Mouse (Mus musculus) ES-Bruce4 (cell line): ENCODE data around the gene Olfr1214. TPM values are rescaled to one million over a fixed set of nuclear protein-coding genes. Genes with fewer than 3 reads are reported as not detected.

Experiments
- H3K27ac ChIP-seq: 2 replicates; pipeline ENCODE4 v1.5.1; 2012; ENCODE audit warnings: low read length, inconsistent platforms; ENCODE audit not compliant: insufficient read depth
- H3K27me3 ChIP-seq: 2 replicates; pipeline ENCODE4 v1.6.1; 2012; ENCODE audit warnings: mild to moderate bottlenecking, low read length, inconsistent platforms; ENCODE audit not compliant: control insufficient read depth, poor library complexity, insufficient read depth, severe bottlenecking
- H3K36me3 ChIP-seq: 2 replicates; pipeline ENCODE4 v1.6.1; 2012; ENCODE audit warnings: inconsistent platforms, mild to moderate bottlenecking, low read length, moderate library complexity; ENCODE audit not compliant: control insufficient read depth, poor library complexity, insufficient read depth, severe bottlenecking
- H3K4me1 ChIP-seq: one replicate; pipeline ENCODE4 v1.8.1; 2011; ENCODE audit warnings: low read length; ENCODE audit not compliant: control insufficient read depth, insufficient read depth
- H3K4me3 ChIP-seq: 2 replicates; pipeline ENCODE4 v1.5.1; 2011; ENCODE audit warnings: low read depth, mild to moderate bottlenecking, low read length
- H3K9ac ChIP-seq: 2 replicates; pipeline ENCODE4 v1.6.1; 2012; ENCODE audit warnings: low read depth, mild to moderate bottlenecking, inconsistent platforms; ENCODE audit not compliant: poor library complexity, severe bottlenecking
- H3K9me3 ChIP-seq: replicated peaks from 2 replicates; pipeline ENCODE4 v1.6.1; 2012; ENCODE audit warnings: mild to moderate bottlenecking, low read length, inconsistent platforms; ENCODE audit not compliant: control insufficient read depth, poor library complexity, insufficient read depth, severe bottlenecking
- CTCF ChIP-seq: IDR thresholded peaks from one replicate; pipeline ENCODE4 v1.8.1; 2011; ENCODE audit warnings: low read depth, low read length
- EP300 ChIP-seq: IDR thresholded peaks from 2 replicates; pipeline ENCODE4 v1.6.1; 2011; ENCODE audit warnings: low read depth, low read length; ENCODE audit not compliant: insufficient read depth
- POLR2A ChIP-seq: IDR thresholded peaks from one replicate; pipeline ENCODE4 v1.8.1; 2011; ENCODE audit warnings: low read length; ENCODE audit not compliant: insufficient read depth
- polyA plus RNA-seq: library from polyadenylated mRNA; stranded (reverse); fragments of >200 nt; gene quantifications from 2 replicates; pipeline ENCODE4 v1.2.4, GENCODE M21; 2011; ENCODE audit warnings: low read depth; ENCODE audit not compliant: missing spikeins, insufficient read depth, insufficient read length

The Olfr1214 gene
- polyA plus RNA-seq, 1 experiment = not detected

GRCm38 (mm10) chr2:88953669-88954068 lies 38.8 kb downstream of the Olfr1214 start, which contains the start of gene Olfr1212:
TSS of gene Olfr1212 (plus strand) at chr2:88953969.
- H3K27me3 ChIP-seq = no peaks in the 10 kb centered on the region
- no peaks in the 10 kb centered on the region for H3K4me1 ChIP-seq
- no peak within 1 kb of the TSS for H3K4me3 ChIP-seq
- H3K9ac ChIP-seq = no peak within 1 kb of the TSS
- no peaks in the 10 kb centered on the region for H3K36me3 ChIP-seq
- H3K27ac ChIP-seq = no peak within 1 kb of the TSS
- TF ChIP-seq POLR2A (no peak), EP300 (no peak), CTCF (no peak)
- no peaks in the 10 kb centered on the region for H3K9me3 ChIP-seq

DNA sequence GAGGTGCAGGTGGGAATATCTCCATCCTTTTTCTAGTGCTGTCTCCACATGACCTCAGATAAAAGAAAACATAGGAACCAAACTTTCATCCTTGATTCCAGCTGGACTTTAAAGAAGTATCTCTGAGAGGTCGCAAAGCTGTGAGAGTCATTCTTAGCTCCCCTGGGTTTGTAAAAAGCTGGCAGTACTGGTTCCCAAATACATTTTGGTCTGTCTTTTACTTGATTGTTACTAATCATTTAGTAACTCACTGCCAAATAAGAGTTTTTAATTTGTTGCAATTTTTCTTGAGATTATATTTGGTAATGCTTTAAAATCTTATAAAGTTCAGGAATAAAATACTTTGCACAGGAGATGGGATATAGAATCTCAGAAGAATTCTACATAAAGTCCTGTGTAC lies 54.4 kb downstream of the Olfr1214 start, which contains the start of gene Olfr1211:
Olfr1211 (minus strand) TSS at position 101 of the 400 bp plus-strand sequence.
- no peak within 1 kb of the TSS for H3K9ac ChIP-seq
- H3K9me3 ChIP-seq = no peaks in the 10 kb centered on the region
- H3K27me3 ChIP-seq = no peaks in the 10 kb centered on the region
- H3K4me3 ChIP-seq = no peak within 1 kb of the TSS
- no peaks in the 10 kb centered on the region for H3K4me1 ChIP-seq
- no peak within 1 kb of the TSS for H3K27ac ChIP-seq
- no peaks in the 10 kb centered on the region for H3K36me3 ChIP-seq
- TF ChIP-seq POLR2A (no peak), CTCF (no peak), EP300 (no peak)

Other genes with a start within 250 kb of the Olfr1214 start
- 0.25 and 0.43 TPM in 2 replicates for gene Olfr1198, start 241.3 kb downstream of the Olfr1214 start, polyA plus RNA-seq
- gene Olfr1199, start 232.2 kb downstream of the Olfr1214 start, polyA plus RNA-seq = 0.52 TPM in 1 of 2 replicates, not detected in the other
- gene Olfr1200, start 222.2 kb downstream of the Olfr1214 start, polyA plus RNA-seq = not detected in 2 replicates
- not detected in 2 replicates for gene Olfr1201, start 199.6 kb downstream of the Olfr1214 start, polyA plus RNA-seq
- not detected in 2 replicates for gene Olfr1202, start 178.2 kb downstream of the Olfr1214 start, polyA plus RNA-seq
- not detected in 2 replicates for gene Olfr1205, start 162.9 kb downstream of the Olfr1214 start, polyA plus RNA-seq
- gene Olfr1204, start 143.4 kb downstream of the Olfr1214 start, polyA plus RNA-seq = not detected in 2 replicates
- not detected in 2 replicates for gene Olfr1206, start 129.4 kb downstream of the Olfr1214 start, polyA plus RNA-seq
- not detected in 2 replicates for gene Olfr1208, start 90.3 kb downstream of the Olfr1214 start, polyA plus RNA-seq
- gene Olfr1209, start 77.5 kb downstream of the Olfr1214 start, polyA plus RNA-seq = not detected in 2 replicates
- not detected in 2 replicates for gene Olfr1211, start 54.5 kb downstream of the Olfr1214 start, polyA plus RNA-seq
- gene Olfr1212, start 38.7 kb downstream of the Olfr1214 start, polyA plus RNA-seq = not detected in 2 replicates
- not detected in 2 replicates for gene Gm13762, start 12.4 kb downstream of the Olfr1214 start, polyA plus RNA-seq
- gene Olfr1215, start 14.3 kb upstream of the Olfr1214 start, polyA plus RNA-seq = not detected in 2 replicates
- gene Olfr1216, start 25.7 kb upstream of the Olfr1214 start, polyA plus RNA-seq = not detected in 2 replicates
- not detected in 2 replicates for gene Olfr1217, start 39.4 kb upstream of the Olfr1214 start, polyA plus RNA-seq
- not detected in 2 replicates for gene Olfr1218, start 68.5 kb upstream of the Olfr1214 start, polyA plus RNA-seq
- gene Olfr1219, start 90.9 kb upstream of the Olfr1214 start, polyA plus RNA-seq = not detected in 2 replicates
- gene Olfr1220, start 114.2 kb upstream of the Olfr1214 start, polyA plus RNA-seq = not detected in 2 replicates
- not detected in 2 replicates for gene Olfr1221, start 124.6 kb upstream of the Olfr1214 start, polyA plus RNA-seq
- not detected in 2 replicates for gene Olfr1222, start 140.4 kb upstream of the Olfr1214 start, polyA plus RNA-seq
- not detected in 2 replicates for gene Olfr1223, start 158.9 kb upstream of the Olfr1214 start, polyA plus RNA-seq
- gene Olfr1224-ps1, start 171.4 kb upstream of the Olfr1214 start, polyA plus RNA-seq = not detected in 2 replicates
- not detected in 2 replicates for gene Olfr1225, start 182.0 kb upstream of the Olfr1214 start, polyA plus RNA-seq
- not detected in 2 replicates for gene Olfr1226, start 207.4 kb upstream of the Olfr1214 start, polyA plus RNA-seq